Mouse (Mus musculus) telencephalon, adult 2 months (tissue): ENCODE measurements around the gene Catsperd.
A peak's percentile ranks its signal among the peaks of the same experiment; 100 is the strongest.

Experiments used
- DNase-seq: peaks from one replicate; pipeline ENCODE4 v3.0.0-alpha.2; 2011; ENCODE audit warnings: low read depth, low spot score

Catsperd gene

GRCm38 (mm10) chr17:56666384-56666783 lies 38.4 kb downstream of the Catsperd start:
- DNase-seq = no peak

GRCm38 (mm10) chr17:56667591-56667990 lies 39.6 kb downstream of the Catsperd start:
- DNase-seq = no peak

- peak; percentile 49 for DNase-seq
These were observed 40.6 kb downstream of the Catsperd start for GRCm38 (mm10) chr17:56668384-56669144.

- no peak for DNase-seq
These were observed 41.8 kb downstream of the Catsperd start for GRCm38 (mm10) chr17:56669766-56670165.

GRCm38 (mm10) chr17:56672941-56673646 lies 45.2 kb downstream of the Catsperd start, which contains the start of gene Ranbp3:
Gene Ranbp3, plus strand, starts transcription at chr17:56673294.
- DNase-seq = peak; percentile 98

GRCm38 (mm10) chr17:56673647-56674416 lies 45.9 kb downstream of the Catsperd start:
- DNase-seq = no peak

- DNase-seq = no peak
These were observed 53.8 kb downstream of the Catsperd start for GRCm38 (mm10) chr17:56681791-56682190.

GRCm38 (mm10) chr17:56682880-56683279 lies 54.9 kb downstream of the Catsperd start:
- DNase-seq = no peak

GRCm38 (mm10) chr17:56683546-56684140 lies 55.7 kb downstream of the Catsperd start:
- DNase-seq = no peak

- no peak for DNase-seq
These were observed 56.7 kb downstream of the Catsperd start for GRCm38 (mm10) chr17:56684649-56685048.

GRCm38 (mm10) chr17:56686801-56687200 lies 58.9 kb downstream of the Catsperd start:
- DNase-seq = no peak

- DNase-seq = no peak
These were observed 60.1 kb downstream of the Catsperd start for GRCm38 (mm10) chr17:56688045-56688444.

GRCm38 (mm10) chr17:56688689-56689088 lies 60.7 kb downstream of the Catsperd start:
- no peak for DNase-seq

- no peak for DNase-seq
These were observed 65.5 kb downstream of the Catsperd start for GRCm38 (mm10) chr17:56693395-56693794.

- DNase-seq = peak; percentile 60
These were observed 65.9 kb downstream of the Catsperd start for GRCm38 (mm10) chr17:56693851-56694310.

- no peak for DNase-seq
These were observed 72.5 kb downstream of the Catsperd start for GRCm38 (mm10) chr17:56700451-56700850.

- no peak for DNase-seq
These were observed 75.1 kb downstream of the Catsperd start for GRCm38 (mm10) chr17:56703038-56703437.

- DNase-seq = no peak
These were observed 78.6 kb downstream of the Catsperd start for GRCm38 (mm10) chr17:56706515-56706914.

GRCm38 (mm10) chr17:56708692-56709091 lies 80.7 kb downstream of the Catsperd start:
- no peak for DNase-seq

GRCm38 (mm10) chr17:56709708-56710107 lies 81.8 kb downstream of the Catsperd start:
- no peak for DNase-seq
